Mouse (Mus musculus) v-Abl transformed pro-B cells (cell line): ENCODE results near the gene Tbrg4.

ENCODE experiments used
- in situ Hi-C, 2 experiments: fragments of 400-800 bp; cut with MboI; formaldehyde crosslinking; loops; one replicate each; pipeline ENCODE4 v1.15.1; 2025; ENCODE audit not compliant: unreplicated experiment in 2 of 2

Gene Tbrg4

GRCm38 (mm10) chr11:6596616-6597015 lies 29.3 kb downstream of the Tbrg4 start:
- in situ Hi-C loops = loop anchor here in 1 of 2 experiments (25.0 kb wide), 1 partner anchor 159 kb away; the partner anchor contains the start of gene H2afv

- in situ Hi-C loops = loop anchor here in 1 of 2 experiments (25.0 kb wide), 1 partner anchor 159 kb away; the partner anchor contains the start of gene H2afv
These were observed 29.7 kb downstream of the Tbrg4 start for GRCm38 (mm10) chr11:6596205-6596604.

GRCm38 (mm10) chr11:6595339-6595738 lies 30.5 kb downstream of the Tbrg4 start:
- in situ Hi-C loops = loop anchor here in 1 of 2 experiments (25.0 kb wide), 1 partner anchor 158 kb away; the partner anchor contains the start of gene H2afv

- in situ Hi-C loops = loop anchor here in 1 of 2 experiments (25.0 kb wide), 1 partner anchor 158 kb away; the partner anchor contains the start of gene H2afv
These were observed 31.0 kb downstream of the Tbrg4 start for GRCm38 (mm10) chr11:6594845-6595244.

DNA sequence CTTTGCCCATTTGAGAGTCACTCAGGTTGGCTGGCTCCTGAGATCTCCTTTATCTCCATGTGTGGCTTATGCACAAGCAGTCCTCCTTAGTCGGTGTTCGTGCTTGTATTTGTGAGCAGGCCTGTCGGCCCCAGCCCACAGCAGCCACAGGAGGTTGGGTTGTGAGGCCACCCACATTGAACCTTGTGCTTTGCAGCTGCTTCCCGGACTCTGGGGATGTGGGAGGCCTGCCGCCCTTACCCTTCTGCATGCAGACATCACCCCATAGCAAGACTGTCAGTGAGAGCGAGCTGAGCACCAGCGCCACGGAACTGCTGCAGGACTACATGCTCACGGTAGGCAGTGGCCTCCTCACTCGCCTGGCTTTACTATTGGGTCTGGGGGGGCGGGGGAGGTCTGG lies 32.5 kb downstream of the Tbrg4 start:
- in situ Hi-C loops = loop anchor here in 1 of 2 experiments (25.0 kb wide), 1 partner anchor 156 kb away; the partner anchor contains the start of gene H2afv

GRCm38 (mm10) chr11:6590933-6591675 lies 34.8 kb downstream of the Tbrg4 start:
- in situ Hi-C loops = loop anchor here in 1 of 2 experiments (25.0 kb wide), 1 partner anchor 154 kb away; the partner anchor contains the start of gene H2afv

GRCm38 (mm10) chr11:6589838-6590237 lies 36.0 kb downstream of the Tbrg4 start:
- in situ Hi-C loops = loop anchor here (5.0 to 25.0 kb wide), 3 partner anchors 32 to 153 kb away; partner anchors contain the start of genes H2afv (in 1 of the 2) and Myo1g (in 1 of the 2)

DNA sequence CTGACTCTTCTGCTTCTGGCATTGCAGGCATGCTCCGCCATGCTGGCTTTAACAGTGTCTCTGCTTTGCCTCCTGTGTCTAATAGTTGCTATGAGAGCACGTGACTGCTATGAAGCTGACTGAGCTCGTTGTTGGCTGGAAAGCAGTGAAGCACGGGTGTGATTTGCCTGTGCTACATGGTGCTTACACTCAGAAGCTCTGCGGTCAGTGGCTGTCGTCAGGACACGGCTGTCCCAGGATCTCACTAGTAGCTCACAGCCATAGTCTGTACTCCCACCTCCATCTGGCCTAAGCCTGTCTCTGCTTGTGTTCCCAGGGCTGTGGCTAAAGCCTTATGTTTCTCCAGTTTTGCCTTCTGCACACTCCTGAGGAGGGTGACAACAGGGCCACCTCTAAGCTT lies 37.6 kb downstream of the Tbrg4 start:
- in situ Hi-C loops = loop anchor here (5.0 to 25.0 kb wide), 3 partner anchors 34 to 151 kb away; partner anchors contain the start of genes H2afv (in 1 of the 2) and Myo1g (in 1 of the 2)

DNA sequence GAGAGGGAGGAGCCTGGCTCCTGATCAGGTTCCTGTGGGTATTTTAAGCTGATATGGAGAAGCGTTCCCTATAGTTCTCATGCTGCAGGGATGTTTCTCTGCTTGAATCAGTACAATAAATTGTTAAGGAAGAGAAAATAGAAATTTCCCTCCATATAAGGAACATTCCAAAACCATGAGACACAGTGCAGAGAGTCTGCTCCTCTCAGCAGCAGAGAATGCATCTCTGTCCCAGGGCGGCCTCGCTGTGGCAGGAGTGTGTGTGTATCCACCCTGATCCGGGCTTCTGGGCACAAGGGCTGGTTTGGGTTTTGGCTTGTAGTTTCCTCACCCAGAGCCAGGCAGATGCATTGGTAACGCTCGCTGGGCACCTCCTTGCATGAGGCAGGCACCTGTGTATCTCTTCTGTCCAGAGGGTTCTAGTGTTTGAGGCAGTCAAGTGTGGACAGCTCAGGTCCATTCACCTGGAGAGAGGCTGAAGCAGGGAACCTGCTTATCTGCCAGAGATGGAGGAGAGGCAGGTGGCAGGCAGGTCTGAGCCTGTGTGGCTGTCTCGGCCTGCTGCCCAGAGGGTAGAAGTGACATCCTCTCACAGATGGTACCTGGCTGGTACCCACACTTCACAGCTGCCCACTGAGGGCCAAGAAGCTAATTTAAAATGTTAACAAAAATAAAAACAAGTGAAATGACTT lies 38.5 kb downstream of the Tbrg4 start:
- in situ Hi-C loops = loop anchor here (5.0 to 25.0 kb wide), 3 partner anchors 35 to 150 kb away; partner anchors contain the start of genes H2afv (in 1 of the 2) and Myo1g (in 1 of the 2)

DNA sequence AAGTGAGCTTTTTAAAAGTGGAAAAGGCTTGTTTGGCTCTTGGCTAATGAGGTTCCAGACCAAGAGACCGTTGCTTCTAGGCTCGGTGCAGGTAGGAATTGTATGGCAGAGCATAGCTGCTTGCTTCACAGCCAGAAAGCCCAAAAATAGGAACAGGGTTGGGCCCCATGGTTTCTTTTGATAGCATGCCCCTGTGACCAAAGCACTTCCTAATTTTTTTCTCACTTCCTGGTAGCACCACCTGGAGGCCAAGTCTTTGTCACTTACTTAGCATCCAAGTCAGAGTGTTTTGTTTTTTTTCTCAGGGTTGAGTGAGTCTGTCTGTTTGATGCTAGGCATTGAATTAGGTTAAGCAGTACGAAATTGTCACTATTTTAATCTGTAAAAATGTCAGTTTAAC lies 39.2 kb downstream of the Tbrg4 start:
- in situ Hi-C loops = loop anchor here (5.0 to 25.0 kb wide), 3 partner anchors 36 to 149 kb away; partner anchors contain the start of genes H2afv (in 1 of the 2) and Myo1g (in 1 of the 2)

DNA sequence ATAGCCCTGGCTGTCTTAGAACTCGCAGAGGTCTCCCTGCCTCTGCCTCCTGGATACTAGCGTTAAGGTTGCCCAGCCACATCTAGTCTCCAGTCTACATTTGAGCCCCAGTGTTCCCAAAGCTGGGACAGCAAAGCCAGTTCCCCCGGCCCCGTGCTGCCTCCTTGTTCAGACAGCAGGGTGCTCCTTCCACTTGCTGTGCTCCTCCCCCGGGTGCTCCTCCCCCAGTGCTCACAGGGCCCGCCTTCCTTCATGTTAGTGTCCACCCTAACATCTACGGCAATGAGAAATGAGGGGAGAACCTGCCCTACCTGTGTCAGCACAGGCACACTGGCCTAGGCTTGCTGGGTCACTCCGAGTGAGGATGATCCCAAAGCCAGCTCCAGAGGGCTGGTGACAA lies 40.1 kb downstream of the Tbrg4 start:
- in situ Hi-C loops = loop anchor here (5.0 to 25.0 kb wide), 3 partner anchors 37 to 148 kb away; partner anchors contain the start of genes H2afv (in 1 of the 2) and Myo1g (in 1 of the 2)

DNA sequence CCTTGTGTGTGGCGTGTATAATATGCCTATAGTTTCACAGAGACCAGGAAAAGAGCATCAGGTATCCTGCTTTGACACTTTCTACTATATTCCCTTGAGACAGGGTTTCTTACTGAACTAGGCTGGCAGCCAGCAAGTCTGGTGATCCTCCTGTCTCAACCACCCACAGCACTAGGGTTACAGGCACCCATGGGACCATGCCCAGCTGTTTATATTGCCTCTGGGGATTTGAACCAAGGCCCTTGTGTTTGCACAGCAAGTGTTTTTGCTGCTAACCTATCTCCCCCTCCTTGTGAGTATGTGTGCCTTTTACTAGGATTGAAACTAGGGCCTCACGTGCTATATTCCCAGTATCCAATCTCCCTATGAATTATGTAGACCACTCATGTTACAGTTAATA lies 44.3 kb downstream of the Tbrg4 start:
- in situ Hi-C loops = loop anchor here (5.0 to 25.0 kb wide), 3 partner anchors 54 to 144 kb away; partner anchors contain the start of genes H2afv (in 1 of the 2) and Myo1g (in 1 of the 2)

DNA sequence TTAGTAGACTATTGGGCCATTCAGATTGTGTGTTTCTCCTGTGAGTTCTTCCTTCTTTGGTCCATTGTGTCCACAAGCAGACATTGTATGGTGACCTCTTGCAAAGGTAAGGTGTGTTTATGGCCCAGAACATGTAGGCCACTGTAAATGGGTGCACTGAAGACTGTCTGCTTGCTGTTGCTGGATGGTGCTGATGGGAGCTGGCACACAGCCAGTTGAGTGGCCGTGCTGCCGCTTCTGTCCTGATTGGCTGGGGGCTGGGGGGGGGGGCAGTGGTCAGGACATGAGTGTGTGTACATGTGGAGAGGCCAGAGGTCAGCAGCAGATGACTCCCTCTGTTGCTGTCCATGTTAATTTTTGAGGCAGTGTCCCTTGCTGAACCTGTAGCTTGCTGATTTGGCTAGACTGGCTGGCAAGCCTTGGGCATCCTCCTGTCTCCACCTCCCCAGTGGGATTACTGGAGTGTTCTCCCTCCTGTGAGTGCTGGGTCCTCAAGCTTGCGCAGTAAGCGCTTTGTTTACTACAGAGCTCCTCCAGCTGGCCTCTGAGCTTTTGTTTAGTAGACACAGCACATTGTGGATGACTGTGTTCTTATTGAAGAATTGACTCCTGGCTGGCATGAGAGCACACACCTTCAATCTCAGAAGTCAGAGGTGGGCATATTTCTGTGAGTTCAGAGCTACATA lies 45.7 kb downstream of the Tbrg4 start:
- in situ Hi-C loops = loop anchor here (5.0 to 25.0 kb wide), 3 partner anchors 53 to 143 kb away; partner anchors contain the start of genes H2afv (in 1 of the 2) and Myo1g (in 1 of the 2)

GRCm38 (mm10) chr11:6579361-6579760 lies 46.5 kb downstream of the Tbrg4 start:
- in situ Hi-C loops = loop anchor here in 1 of 2 experiments (25.0 kb wide), 1 partner anchor 142 kb away; the partner anchor contains the start of gene H2afv

GRCm38 (mm10) chr11:6576151-6576550 lies 49.7 kb downstream of the Tbrg4 start:
- in situ Hi-C loops = loop anchor here in 1 of 2 experiments (25.0 kb wide), 1 partner anchor 139 kb away; the partner anchor contains the start of gene H2afv

- in situ Hi-C loops = no loop called here
These were observed 56.5 kb downstream of the Tbrg4 start for GRCm38 (mm10) chr11:6569410-6569777.

GRCm38 (mm10) chr11:6568584-6569409 lies 57.1 kb downstream of the Tbrg4 start:
- in situ Hi-C loops = no loop called here

DNA sequence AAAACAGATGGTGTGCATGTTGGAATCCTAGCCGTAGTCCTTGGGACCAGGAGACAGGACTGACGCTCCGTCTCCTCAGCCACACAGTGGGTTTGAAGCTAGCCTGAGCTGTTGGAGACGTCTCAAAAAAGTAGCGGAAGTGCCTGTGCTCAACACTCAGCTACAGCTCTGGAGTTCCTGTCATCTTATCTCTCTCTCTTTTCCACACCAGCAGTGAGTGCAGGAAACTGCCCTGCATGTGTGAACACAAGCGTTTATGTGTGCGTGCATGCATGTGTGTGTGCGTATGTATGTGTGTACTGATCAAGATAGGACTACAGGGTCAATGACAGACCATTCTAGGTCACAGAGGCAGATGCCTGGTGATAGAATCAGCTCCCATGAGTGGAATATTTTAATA lies 57.9 kb downstream of the Tbrg4 start:
- in situ Hi-C loops = no loop called here

DNA sequence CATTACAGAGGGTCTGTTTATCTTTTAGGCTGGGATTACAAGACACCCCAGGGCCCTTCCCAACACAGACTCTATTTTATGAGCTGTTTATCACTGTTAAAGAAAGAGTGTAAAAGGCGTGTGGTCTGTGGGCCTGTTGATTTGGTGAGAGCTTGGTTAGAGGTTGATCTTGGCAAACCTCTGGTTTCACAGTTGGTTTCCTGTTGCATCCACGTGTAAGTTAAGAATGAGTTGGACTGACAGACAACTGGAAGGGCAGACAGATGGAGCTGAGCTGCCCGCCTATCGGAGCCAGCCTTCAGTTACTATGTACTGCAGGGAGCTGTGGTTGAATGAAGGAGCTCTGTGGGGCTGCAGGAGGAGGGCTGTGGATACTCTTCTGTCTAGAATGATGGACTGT lies 59.4 kb downstream of the Tbrg4 start:
- in situ Hi-C loops = no loop called here
